Mouse (Mus musculus) urinary bladder, postnatal 10 days (tissue): ENCODE measurements around the gene Gm20449.
A peak's percentile ranks its signal among the peaks of the same experiment; 100 is the strongest.
"Not testable (repeated sequence)": the region's sequence is repeated elsewhere in the genome, so short reads cannot be mapped to it uniquely, and the experiment has no call there.

Experiments
- DNase-seq: peaks from one replicate; pipeline ENCODE4 v3.0.0; 2022; ENCODE audit warnings: low spot score

Gene Gm20449

GRCm38 (mm10) chr7:41499389-41500049 is at the start of gene Gm20449, which contains the start of gene AW146154:
TSS of gene Gm20449 (minus strand) at chr7:41499417.
TSS of gene AW146154 (minus strand) at chr7:41499890.
- peak; percentile 91 for DNase-seq

- DNase-seq = no peak
These were observed 13.5 kb upstream of the Gm20449 start for GRCm38 (mm10) chr7:41512672-41513071.

- DNase-seq = no peak
These were observed 13.0 kb upstream of the Gm20449 start for GRCm38 (mm10) chr7:41512207-41512606.

- DNase-seq = no peak
These were observed 3.2 kb upstream of the Gm20449 start for GRCm38 (mm10) chr7:41502402-41502801.

- no peak for DNase-seq
These were observed 1.1 kb upstream of the Gm20449 start for GRCm38 (mm10) chr7:41500151-41500934.

- not testable (repeated sequence) for DNase-seq
These were observed 214 bp downstream of the Gm20449 start for GRCm38 (mm10) chr7:41499018-41499388.

GRCm38 (mm10) chr7:41498464-41498863 is 753 bp downstream of the Gm20449 start:
- not testable (repeated sequence) for DNase-seq

- DNase-seq = no peak
These were observed 1.3 kb downstream of the Gm20449 start for GRCm38 (mm10) chr7:41497871-41498270.

- DNase-seq = no peak
These were observed 47.4 kb downstream of the Gm20449 start for GRCm38 (mm10) chr7:41451864-41452263.

- DNase-seq = not testable (repeated sequence)
These were observed 50.6 kb downstream of the Gm20449 start, which contains the start of gene Vmn2r57 for GRCm38 (mm10) chr7:41448596-41448995. TSS of gene Vmn2r57 (minus strand) at chr7:41448696.

GRCm38 (mm10) chr7:41394130-41394529 is 105.1 kb downstream of the Gm20449 start:
- no peak for DNase-seq

- DNase-seq = peak; percentile 21
These were observed 105.9 kb downstream of the Gm20449 start, which contains the start of gene AI987944 for GRCm38 (mm10) chr7:41393048-41393971. TSS of gene AI987944 (minus strand) at chr7:41393379.
